Mouse (Mus musculus): ENCODE data around the gene Gtpbp6. TPM values are rescaled to one million over a fixed set of nuclear protein-coding genes. Genes with fewer than 3 reads are reported as not detected.

The Gtpbp6 gene
- total RNA-seq (2023): 10 to 100 TPM; 41.3 to 41.5 TPM

GRCm38 (mm10) chr5:110107581-110108304, at the start of gene Gtpbp6:
Gtpbp6 (minus strand) TSS chr5:110108197.

GRCm38 (mm10) chr5:110135293-110136086, 27.5 kb upstream of the Gtpbp6 start, which contains the start of gene Chfr:
Chfr (plus strand) TSS chr5:110135842.

GRCm38 (mm10) chr5:110109991-110110441, 2.0 kb upstream of the Gtpbp6 start, which contains the start of gene Zfp605:
Zfp605 (plus strand) TSS chr5:110110092.

GRCm38 (mm10) chr5:110099656-110100580, 8.1 kb downstream of the Gtpbp6 start, which contains the start of gene Plcxd1:
Plcxd1 (plus strand) TSS chr5:110099969.

GRCm38 (mm10) chr5:110094030-110094846, 13.8 kb downstream of the Gtpbp6 start, which contains the start of gene Gm35315:
Gm35315 (minus strand) TSS chr5:110094420.

GRCm38 (mm10) chr5:110072413-110072812, 35.6 kb downstream of the Gtpbp6 start, which contains the start of gene Gm17655:
Gm17655 (minus strand) TSS chr5:110072513.

Other genes with a start within 250 kb of the Gtpbp6 start
- 1 to 10 TPM; 5.1 to 5.4 TPM for gene Gm15446, start 184.8 kb downstream of the Gtpbp6 start, total RNA-seq (2023)
- 10 to 100 TPM in 1 of 2 experiments, 1 to 10 TPM in 1; 7.4 to 11.8 TPM for gene Zfp932, start 111.7 kb downstream of the Gtpbp6 start, total RNA-seq (2023)
- 1 to 10 TPM; 2.1 to 3.0 TPM for gene Gm17655, start 35.7 kb downstream of the Gtpbp6 start, total RNA-seq (2023)
- gene Gm35315, start 13.8 kb downstream of the Gtpbp6 start, total RNA-seq (2023): not detected
- gene Plcxd1, start 8.2 kb downstream of the Gtpbp6 start, total RNA-seq (2023): not detected
- gene Zfp605, start 1.9 kb upstream of the Gtpbp6 start, total RNA-seq (2023): 1 to 10 TPM; 3.0 to 3.8 TPM
- 10 to 100 TPM; 61.8 to 63.4 TPM for gene Chfr, start 27.6 kb upstream of the Gtpbp6 start, total RNA-seq (2023)
- 10 to 100 TPM; 25.1 to 25.5 TPM for gene Golga3, start 68.5 kb upstream of the Gtpbp6 start, total RNA-seq (2023)
- 10 to 100 TPM; 47.5 to 51.2 TPM for gene Ankle2, start 122.8 kb upstream of the Gtpbp6 start, total RNA-seq (2023)
- gene Pgam5, start 161.7 kb upstream of the Gtpbp6 start, total RNA-seq (2023): 10 to 100 TPM; 11.6 to 14.8 TPM
- gene Pxmp2, start 178.0 kb upstream of the Gtpbp6 start, total RNA-seq (2023): 1 to 10 TPM; 3.3 to 8.3 TPM
- gene Pole, start 178.1 kb upstream of the Gtpbp6 start, total RNA-seq (2023): 10 to 100 TPM; 29.1 to 30.9 TPM
- gene P2rx2, start 235.0 kb upstream of the Gtpbp6 start, total RNA-seq (2023): not detected
- gene Lrcol1, start 236.5 kb upstream of the Gtpbp6 start, total RNA-seq (2023): not detected

Data from neutrophil, adult 83 days (primary cell).